Mouse (Mus musculus) liver, embryonic 11.5 days (tissue): ENCODE measurements around the gene Kcnk13. TPM values are rescaled to one million over a fixed set of nuclear protein-coding genes. Genes with fewer than 3 reads are reported as not detected.

ENCODE experiments used
- ATAC-seq: fragments of 200-750 bp; cut with Nextera tagmentation; replicated peaks from 2 replicates; pipeline ENCODE4 v1.8.0; 2017; ENCODE audit warnings: moderate number of reproducible peaks, mild to moderate bottlenecking, moderate TSS enrichment, moderate library complexity; ENCODE audit not compliant: low FRiP score
- DNase-seq: peaks from one replicate; pipeline ENCODE4 v3.0.0-alpha.2; 2017; ENCODE audit warnings: low spot score
- H3K27ac ChIP-seq: fragments of 300-500 bp; sonication (generic); 2 replicates; pipeline ENCODE4 v1.5.1; 2014; ENCODE audit warnings: mild to moderate bottlenecking, low read depth, low read length, control low read depth
- H3K27me3 ChIP-seq: fragments of 300-500 bp; sonication (generic); replicated peaks from 2 replicates; pipeline ENCODE4 v1.6.1; 2014; ENCODE audit warnings: low read length, mixed read lengths; ENCODE audit not compliant: control insufficient read depth, insufficient read depth
- H3K36me3 ChIP-seq: fragments of 300-500 bp; sonication (generic); 2 replicates; pipeline ENCODE4 v1.6.1; 2014; ENCODE audit warnings: mild to moderate bottlenecking, low read length, moderate library complexity, mixed read lengths; ENCODE audit not compliant: control insufficient read depth, insufficient read depth
- H3K4me1 ChIP-seq: fragments of 300-500 bp; sonication (generic); replicated peaks from 2 replicates; pipeline ENCODE4 v1.6.1; 2014; ENCODE audit warnings: low read length, mixed read lengths; ENCODE audit not compliant: control insufficient read depth, insufficient read depth
- H3K4me2 ChIP-seq: fragments of 300-500 bp; sonication (generic); 2 replicates; pipeline ENCODE4 v1.6.1; 2014; ENCODE audit warnings: mild to moderate bottlenecking, control low read depth, moderate library complexity
- H3K4me3 ChIP-seq: fragments of 300-500 bp; sonication (generic); 2 replicates; pipeline ENCODE4 v1.5.1; 2014; ENCODE audit warnings: low read depth, low read length, control low read depth
- H3K9ac ChIP-seq: fragments of 300-500 bp; sonication (generic); 2 replicates; pipeline ENCODE4 v1.6.1; 2014; ENCODE audit warnings: low read depth, low read length, control low read depth
- H3K9me3 ChIP-seq: fragments of 300-500 bp; sonication (generic); 2 replicates; pipeline ENCODE4 v1.6.1; 2016; ENCODE audit warnings: low read length, inconsistent platforms, mixed read lengths; ENCODE audit not compliant: control insufficient read depth
- WGBS: fragments of 180-500 bp; shearing (Covaris S2); extraction: QIAGEN DNeasy Blood & Tissue Kit; methylation state at CpG from one replicate; pipeline ENCODE4 v1.1.7; 2014; 5-methylcytosine and 5-hydroxymethylcytosine counted together
- microRNA-seq: library from miRNA; unstranded; fragments of <30 nt; microRNA quantifications from one replicate; pipeline ENCODE4, GENCODE M21; 2017; ENCODE audit warnings: borderline number of aligned reads
- polyA plus RNA-seq: library from polyadenylated mRNA; unstranded; fragments of >200 nt; fragmentation: Nextera tagmentation; extraction: Ambion mirVana; gene quantifications from 2 replicates; pipeline ENCODE4 v1.2.1, GENCODE M21; 2014

Gene Kcnk13
- polyA plus RNA-seq, 1 experiment from 2014 or later, result 0.37 TPM

GRCm38 (mm10) chr12:100101651-100102050 is 137.4 kb downstream of the Kcnk13 start:
- WGBS, result 59% methylated on average over 3 of the region's 3 CpGs
- H3K36me3 ChIP-seq, result no peaks in the 10 kb centered on the region
- no peak overlapping the region for H3K9ac ChIP-seq
- no peak overlapping the region for H3K4me2 ChIP-seq
- no peaks in the 10 kb centered on the region for H3K4me1 ChIP-seq
- DNase-seq, result no peak
- H3K27me3 ChIP-seq, result no peaks in the 10 kb centered on the region; the same call in 1 of the 2 replicates
- no peak overlapping the region for H3K27ac ChIP-seq
- no peak overlapping the region for H3K4me3 ChIP-seq
- H3K9me3 ChIP-seq, result no peaks in the 10 kb centered on the region
- no peak for ATAC-seq

- Histone ChIP-seq H3K4me3 (no peak overlapping the region), H3K4me2 (no peak overlapping the region), H3K9ac (no peak overlapping the region), H3K27ac (no peak overlapping the region), H3K27me3 (no peaks in the 10 kb centered on the region; the same call in 1 of the 2 replicates), H3K9me3 (no peaks in the 10 kb centered on the region), H3K4me1 (no peaks in the 10 kb centered on the region), H3K36me3 (no peaks in the 10 kb centered on the region)
- ATAC-seq (no peak), DNase-seq (no peak)
- WGBS, result 84% methylated on average over 5 of the region's 5 CpGs
These were observed 140.2 kb downstream of the Kcnk13 start for GRCm38 (mm10) chr12:100104530-100104929.

GRCm38 (mm10) chr12:100106275-100106895 is 142.1 kb downstream of the Kcnk13 start:
- H3K27ac ChIP-seq, result no peak overlapping the region
- peak overlapping the region; percentile 40 for H3K4me2 ChIP-seq
- H3K9ac ChIP-seq, result no peak overlapping the region
- no peak overlapping the region for H3K4me3 ChIP-seq
- ATAC-seq, result no peak
- 12% methylated on average over 20 of the region's 20 CpGs for WGBS
- no peaks in the 10 kb centered on the region for H3K9me3 ChIP-seq
- H3K36me3 ChIP-seq, result no peaks in the 10 kb centered on the region
- peak; percentile 62 for DNase-seq
- no peaks in the 10 kb centered on the region; the same call in 1 of the 2 replicates for H3K27me3 ChIP-seq
- peaks cover 4% of the 10 kb centered on the region for H3K4me1 ChIP-seq

- H3K27me3 ChIP-seq, result no peaks in the 10 kb centered on the region; the same call in 1 of the 2 replicates
- H3K36me3 ChIP-seq, result peaks cover 3% of the 10 kb centered on the region
- H3K4me1 ChIP-seq, result peaks cover 4% of the 10 kb centered on the region
- H3K4me2 ChIP-seq, result no peak overlapping the region
- DNase-seq (no peak), ATAC-seq (no peak)
- 42% methylated on average over 4 of the region's 4 CpGs for WGBS
- no peak overlapping the region for H3K27ac ChIP-seq
- H3K9ac ChIP-seq, result no peak overlapping the region
- H3K9me3 ChIP-seq, result no peaks in the 10 kb centered on the region
- H3K4me3 ChIP-seq, result no peak overlapping the region
These were observed 143.1 kb downstream of the Kcnk13 start for GRCm38 (mm10) chr12:100107436-100107835.

GRCm38 (mm10) chr12:100109986-100110696 is 145.8 kb downstream of the Kcnk13 start, which contains the start of gene Psmc1:
TSS of gene Psmc1 (plus strand) at chr12:100110154.
- peaks cover 4% of the 10 kb centered on the region for H3K4me1 ChIP-seq
- no peaks in the 10 kb centered on the region for H3K9me3 ChIP-seq
- H3K4me3 ChIP-seq, result peak within 1 kb of the TSS; percentile 97
- DNase-seq, result peak; percentile 86
- peak; percentile 81 for ATAC-seq
- H3K27me3 ChIP-seq, result no peaks in the 10 kb centered on the region; the same call in 1 of the 2 replicates
- under 1% methylated on average over 58 of the region's 58 CpGs for WGBS
- H3K27ac ChIP-seq, result peak within 1 kb of the TSS; percentile 91
- peaks cover 18% of the 10 kb centered on the region for H3K36me3 ChIP-seq
- peak within 1 kb of the TSS; percentile 78 for H3K4me2 ChIP-seq
- peak within 1 kb of the TSS; percentile 95 for H3K9ac ChIP-seq

Small RNAs within 50 kb of the gene (microRNA-seq; reads per million reads assigned to microRNA genes)
- not detected for gene Gm23291

Other genes with a start within 250 kb of the Kcnk13 start
- 8.8 and 8.9 TPM in 2 replicates for gene Efcab11, start 80.1 kb upstream of the Kcnk13 start, polyA plus RNA-seq
- 64.8 and 72.6 TPM in 2 replicates for gene Tdp1, start 80.0 kb upstream of the Kcnk13 start, polyA plus RNA-seq
- gene Psmc1, start 145.7 kb downstream of the Kcnk13 start, polyA plus RNA-seq, result 324 and 347 TPM in 2 replicates
- gene Nrde2, start 195.2 kb downstream of the Kcnk13 start, polyA plus RNA-seq, result 14.0 and 14.3 TPM in 2 replicates
- 957 and 975 TPM in 2 replicates for gene Calm1, start 234.9 kb downstream of the Kcnk13 start, polyA plus RNA-seq